Mouse (Mus musculus) layer of hippocampus, postnatal 25 days (tissue): Measurements from ENCODE around the gene Cttnbp2nl. TPM values are rescaled to one million over a fixed set of nuclear protein-coding genes. Genes with fewer than 3 reads are reported as not detected.

Source experiments
- DNase-seq, 2 experiments: peaks; one replicate each; pipeline ENCODE4 v3.0.0; 2022; ENCODE audit warnings: mixed read lengths in 2 of 2, low spot score in 1 of 2; ENCODE audit errors: extremely low spot score in 1 of 2
- total RNA-seq, 2 experiments: library from RNA; stranded (reverse); gene quantifications; 2 replicates each; pipeline ENCODE4 v1.2.3; 2021

Gene Cttnbp2nl
- total RNA-seq, 2 experiments from 2014 or later, result 26.4 to 26.6 TPM

DNA sequence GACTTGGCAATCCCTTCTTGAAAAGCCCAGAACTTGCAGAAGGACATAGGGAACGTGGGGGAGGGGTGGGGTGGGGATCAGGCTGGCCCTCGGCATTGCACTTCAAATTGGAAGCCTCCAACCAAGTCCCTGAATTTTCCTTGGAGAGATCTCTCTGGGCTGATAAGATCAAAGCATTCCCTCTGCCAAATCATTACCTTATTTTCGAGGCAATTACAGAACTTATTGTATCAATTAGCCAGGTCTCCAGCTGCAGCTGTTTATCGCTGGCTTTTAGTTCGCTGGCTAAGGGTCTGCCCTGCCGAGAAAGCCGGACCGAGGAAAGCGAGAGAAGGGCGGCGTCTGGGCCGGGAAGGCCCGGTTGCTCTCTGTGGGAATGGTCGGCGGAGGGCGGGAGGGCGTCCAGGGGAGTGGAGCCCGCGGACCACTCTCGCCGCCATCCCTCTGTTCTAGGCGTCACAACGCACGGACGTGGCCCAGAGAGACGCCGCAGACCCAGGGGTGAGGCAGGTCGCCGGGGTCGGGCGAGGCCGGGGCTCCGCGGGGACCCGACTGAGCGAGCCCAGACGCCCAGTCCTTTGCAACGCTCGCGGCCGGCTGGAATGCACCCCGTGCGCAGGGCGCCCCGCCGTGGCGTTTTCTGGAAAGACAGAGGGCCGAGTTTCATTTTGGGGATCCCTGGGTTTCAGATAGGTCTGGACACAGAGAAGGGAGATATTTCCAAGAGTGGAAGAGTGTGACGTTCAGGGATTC, 85.2 kb downstream of the Cttnbp2nl start:
- DNase-seq, result peak; percentile 87 to 94

DNA sequence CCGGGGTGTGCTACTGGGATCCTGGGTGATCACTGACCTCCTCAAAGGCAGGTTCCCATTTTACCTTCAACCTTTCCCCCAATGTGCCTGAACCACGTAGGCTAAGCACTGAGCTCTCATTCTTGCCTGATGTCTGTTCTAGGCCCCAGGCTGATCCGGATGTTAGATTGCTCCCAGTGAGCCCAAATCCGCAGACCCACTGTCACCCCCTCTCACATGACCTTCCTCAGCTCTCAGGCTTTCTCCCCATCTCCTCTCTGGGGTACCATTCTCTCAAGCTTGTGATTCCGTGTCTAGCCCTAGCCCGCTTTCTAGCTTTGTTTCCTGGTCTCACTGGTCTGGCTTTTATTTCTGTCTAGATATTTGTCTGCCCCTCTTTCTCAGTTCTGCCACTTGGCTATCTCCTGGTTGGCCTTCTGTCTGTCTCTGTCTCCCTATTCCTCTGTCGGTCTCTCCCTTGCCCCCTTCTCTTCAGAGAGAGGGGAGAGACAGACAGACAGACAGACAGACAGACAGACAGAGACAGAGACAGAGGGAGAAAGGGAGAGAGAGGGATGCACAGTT, 86.9 kb downstream of the Cttnbp2nl start:
- no peak for DNase-seq

DNA sequence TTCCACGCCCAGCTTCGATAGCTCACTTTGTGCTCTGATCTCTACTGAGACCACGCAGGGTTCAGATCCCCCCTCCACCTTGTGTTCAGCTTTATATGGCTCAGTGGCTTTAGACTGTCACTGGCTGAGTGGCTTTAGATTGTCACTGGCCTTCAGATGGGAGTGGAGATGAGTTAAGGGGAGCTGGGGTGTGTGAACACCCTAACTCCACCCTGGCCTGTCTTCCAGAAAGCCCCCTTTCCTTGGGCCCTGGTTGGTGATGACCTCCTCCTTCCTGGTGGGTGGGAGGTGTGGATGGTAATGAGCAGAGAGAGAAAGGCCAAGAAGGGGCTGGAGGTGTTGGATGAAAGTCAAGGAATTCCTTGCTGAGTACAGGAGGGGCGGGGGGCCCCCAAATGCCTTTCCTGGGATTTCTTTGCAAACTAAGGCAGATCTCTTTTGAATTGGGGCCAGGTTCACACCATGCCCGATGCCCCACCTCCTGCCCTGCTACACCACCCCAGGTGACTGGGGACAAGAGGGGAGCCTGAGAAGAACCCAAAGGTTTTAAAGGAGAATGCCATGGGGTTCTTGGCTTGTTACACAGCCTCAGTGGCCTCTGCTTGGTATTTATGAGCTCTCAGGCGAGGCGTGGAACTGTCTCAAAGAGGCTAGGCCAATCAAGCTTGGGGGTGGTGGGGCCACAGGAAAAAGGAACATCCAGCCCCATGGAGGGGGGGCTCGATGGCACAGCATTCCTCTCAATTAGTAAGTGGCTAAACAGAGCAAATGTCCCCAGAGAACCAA, 87.7 kb downstream of the Cttnbp2nl start:
- DNase-seq, result no peak

DNA sequence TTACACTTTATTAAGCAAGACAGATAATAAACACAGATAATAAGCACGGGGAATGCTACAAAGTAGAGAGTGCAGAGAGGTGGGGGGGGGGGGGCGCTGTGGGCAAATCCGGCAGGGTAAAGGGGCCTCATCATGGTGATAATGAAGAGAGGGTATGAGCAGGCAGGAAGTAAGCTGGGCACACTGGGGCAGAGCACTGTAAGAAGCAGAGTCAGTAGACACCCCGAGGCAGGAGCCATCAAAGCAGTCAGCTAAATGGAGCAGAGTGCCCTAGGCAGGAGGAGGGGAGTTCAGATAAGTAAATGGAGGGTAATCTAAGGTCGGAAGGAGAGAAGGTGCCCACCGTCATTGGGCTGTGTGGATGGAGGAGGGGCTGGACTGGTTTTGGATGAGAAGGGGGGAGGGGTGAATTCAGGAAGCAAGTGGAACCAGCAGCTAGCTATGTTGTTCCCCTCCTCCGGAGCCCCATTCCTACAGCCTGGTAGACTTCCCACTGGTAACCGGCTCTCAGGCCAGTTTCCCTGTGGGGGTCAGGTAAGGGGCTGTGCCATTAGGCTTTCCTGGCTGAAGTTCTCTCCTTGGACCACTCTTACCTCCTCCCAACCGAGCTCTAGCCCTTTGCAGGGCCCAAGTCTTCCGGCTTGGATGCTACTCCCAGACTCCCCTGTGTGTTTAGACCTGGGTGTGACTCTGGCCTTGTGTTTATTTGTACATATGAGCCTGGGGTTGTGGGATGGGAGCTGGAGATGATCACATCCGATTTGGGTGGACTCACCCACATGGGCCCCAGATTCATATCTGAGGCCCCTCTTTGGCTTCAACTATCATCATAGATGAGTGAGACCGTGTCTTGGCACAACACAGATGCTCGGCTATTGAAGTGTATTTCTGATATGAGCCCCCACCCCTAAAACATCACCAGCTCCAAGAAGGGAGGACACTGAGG, 89.3 kb downstream of the Cttnbp2nl start:
- no peak for DNase-seq

DNA sequence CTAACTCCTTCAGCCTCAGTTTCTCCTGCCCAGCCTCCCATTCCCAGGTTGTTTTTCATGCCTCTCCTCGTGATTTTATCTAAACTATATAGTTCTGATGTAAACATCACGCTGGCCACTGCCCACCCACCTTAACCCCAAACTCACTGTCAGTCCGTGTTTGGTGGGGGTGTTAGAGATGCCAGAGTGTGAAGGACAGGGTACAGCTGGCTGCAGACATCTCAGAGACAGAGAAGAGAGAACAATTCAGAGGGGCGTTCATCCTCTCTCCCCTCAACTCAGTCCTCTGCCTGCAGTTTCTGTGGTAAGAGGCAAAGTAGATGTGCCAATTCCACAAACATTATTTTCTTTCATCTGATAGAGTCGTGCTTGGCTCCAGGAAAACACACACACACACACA, 90.1 kb downstream of the Cttnbp2nl start:
- DNase-seq, result no peak

DNA sequence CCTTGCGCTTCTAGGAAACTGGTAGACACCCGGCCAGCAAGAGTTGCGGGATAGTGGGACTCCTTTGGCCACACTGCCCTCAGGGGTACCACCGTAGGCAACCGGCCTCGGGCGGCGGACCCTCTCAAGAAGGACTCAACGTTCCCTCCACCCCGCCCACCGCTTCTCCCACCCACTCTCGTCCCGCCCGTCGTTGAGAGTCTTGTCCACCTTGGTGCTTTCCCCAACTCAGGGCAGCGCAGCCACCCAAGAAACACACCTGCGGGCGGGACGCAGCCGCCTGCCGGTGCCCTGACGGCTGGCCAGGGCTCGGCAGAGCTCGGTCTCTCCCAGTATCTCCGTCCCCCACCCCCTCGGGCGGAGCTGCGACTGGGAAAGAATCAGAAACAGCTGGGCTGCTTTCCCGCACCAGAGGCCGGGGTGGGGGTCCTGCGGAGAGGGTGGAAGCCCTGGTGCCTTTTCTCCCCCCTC, 90.8 kb downstream of the Cttnbp2nl start:
- DNase-seq, result no peak

DNA sequence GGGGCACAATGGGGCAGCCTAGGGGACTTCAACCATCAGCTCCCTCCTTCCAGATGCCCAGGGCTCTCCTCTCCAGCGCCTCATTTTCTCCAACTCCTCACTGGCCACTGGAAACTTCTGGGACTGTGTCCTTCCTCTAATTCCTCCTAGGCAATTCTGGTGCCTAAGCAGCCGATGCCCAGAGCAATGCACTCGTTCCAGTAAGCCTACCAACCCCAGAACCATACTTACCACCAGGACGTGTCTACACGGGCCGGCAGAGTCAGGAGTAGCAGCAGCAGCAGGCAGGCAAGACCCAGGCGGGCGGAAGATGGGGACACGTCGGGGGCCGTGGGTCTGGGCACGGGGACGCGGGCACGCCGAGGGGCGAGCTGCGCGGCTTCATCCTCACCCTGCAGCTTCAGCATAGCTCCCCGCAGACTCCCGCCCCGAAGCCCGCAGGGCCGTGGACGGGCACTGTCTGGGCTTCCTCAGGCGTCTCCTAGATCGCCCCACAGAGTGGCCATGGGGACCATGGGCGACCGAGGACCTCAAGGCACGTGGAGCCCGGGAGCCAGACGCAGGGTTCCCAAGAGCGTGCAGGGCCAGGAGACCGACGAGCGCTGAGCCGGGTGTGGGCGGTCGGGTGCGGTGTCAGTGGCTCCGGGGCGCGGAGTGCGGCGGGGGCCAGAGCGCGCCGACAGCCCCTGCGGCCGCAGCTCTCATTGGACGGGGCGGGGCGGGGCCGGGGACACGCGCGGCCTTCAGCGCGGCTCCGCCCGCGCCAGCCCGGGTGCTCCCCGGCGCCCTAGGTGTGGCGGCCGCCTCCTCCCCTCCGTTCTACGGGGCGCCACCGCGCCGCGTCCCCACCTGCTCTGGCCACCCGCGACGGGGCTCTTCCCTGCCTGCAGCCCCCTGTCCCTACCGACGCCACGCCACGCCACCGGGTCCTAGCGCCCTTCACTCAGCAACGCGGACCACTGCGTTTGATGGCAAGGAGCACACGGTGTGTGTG, 91.6 kb downstream of the Cttnbp2nl start, which contains the start of gene Wnt2b:
TSS of gene Wnt2b (minus strand) at position 856 of the 994 bp plus-strand sequence.
- no peak for DNase-seq

DNA sequence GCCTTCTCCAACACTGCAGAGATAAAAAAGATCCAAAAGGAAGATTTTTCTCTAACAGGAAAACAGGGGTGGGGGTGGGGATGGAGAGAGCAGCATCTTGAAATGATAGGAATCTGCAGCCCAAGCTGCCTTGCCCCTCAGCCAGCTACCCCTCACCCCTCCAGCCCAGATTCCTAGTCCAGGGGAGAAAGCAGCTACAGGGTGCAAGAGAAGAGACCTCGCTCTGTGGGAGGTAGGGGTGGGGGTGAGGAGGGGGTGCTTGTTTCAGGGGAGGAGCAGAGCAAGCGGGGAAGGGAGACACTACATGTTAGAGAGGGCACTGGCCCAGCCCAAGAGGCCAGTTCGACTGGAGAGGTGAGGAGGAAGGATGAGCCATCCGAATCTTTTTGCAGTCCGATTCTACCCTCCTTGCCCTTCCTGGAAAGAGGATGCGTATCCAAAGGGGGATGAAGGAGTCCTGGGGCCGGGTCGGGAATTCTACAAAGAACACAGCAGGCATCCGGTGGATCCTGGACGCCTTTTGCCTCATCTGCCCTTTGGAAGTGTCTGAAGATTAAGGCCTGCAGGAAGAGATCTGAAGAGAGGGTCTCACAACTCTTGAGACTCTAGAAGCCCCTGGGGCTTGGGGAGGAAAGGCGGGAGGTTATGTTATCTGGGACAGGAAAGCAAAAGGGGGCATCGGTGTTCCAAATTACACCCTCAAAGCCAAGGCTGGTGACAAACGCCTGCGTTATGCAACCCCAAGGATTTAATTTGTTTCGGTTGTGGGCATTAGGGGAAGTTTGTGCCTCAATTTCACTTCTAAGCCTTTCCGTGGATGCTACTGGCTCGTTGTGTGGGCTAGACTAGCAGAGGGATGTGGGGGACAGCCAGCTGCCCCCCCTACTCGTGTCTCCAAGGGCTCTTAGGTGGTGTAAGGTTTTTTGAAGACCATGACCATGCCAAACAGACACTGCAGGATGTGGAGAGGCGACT, 92.6 kb downstream of the Cttnbp2nl start:
- no peak for DNase-seq

DNA sequence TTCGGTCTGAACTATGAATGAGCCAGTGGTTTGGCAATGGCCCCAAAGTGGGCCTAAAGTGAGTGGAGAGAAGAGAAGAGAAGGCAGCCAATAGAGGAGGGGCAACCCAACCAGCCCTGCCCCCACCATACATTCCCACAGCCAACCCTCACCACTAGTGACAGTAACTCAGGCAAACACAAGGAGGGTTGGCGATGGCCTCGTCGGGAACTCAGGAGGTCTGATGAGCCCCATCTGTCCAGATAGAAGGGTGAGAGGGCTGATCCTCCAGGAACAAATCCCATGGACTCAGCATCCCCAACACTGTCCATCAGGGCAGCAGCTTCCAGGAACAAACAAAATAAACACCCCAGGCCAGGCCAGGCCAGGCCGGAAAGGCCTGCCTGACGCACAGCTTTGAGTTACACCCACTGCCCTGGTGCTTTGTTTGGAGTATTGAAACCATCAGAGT, 96.8 kb downstream of the Cttnbp2nl start:
- DNase-seq, result no peak

DNA sequence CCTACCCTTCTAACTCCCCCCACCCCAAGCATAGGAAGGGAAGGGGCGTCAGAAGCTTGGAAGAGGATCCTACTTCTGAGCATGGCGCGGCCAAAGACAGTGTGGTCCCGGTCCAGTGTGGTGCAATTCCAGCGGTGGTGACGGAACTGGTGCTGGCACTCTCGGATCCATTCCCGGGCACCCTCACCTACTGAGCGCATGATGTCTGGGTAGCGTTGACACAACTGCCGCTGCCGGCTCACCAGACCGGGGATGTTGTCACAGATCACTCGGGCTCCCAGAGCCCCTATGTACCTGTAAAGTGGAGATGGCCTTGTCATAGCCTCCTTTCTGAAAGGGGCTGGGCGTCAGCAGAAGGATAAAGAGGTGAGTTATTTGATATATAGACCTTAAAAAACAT, 98.4 kb downstream of the Cttnbp2nl start:
- DNase-seq, result no peak

DNA sequence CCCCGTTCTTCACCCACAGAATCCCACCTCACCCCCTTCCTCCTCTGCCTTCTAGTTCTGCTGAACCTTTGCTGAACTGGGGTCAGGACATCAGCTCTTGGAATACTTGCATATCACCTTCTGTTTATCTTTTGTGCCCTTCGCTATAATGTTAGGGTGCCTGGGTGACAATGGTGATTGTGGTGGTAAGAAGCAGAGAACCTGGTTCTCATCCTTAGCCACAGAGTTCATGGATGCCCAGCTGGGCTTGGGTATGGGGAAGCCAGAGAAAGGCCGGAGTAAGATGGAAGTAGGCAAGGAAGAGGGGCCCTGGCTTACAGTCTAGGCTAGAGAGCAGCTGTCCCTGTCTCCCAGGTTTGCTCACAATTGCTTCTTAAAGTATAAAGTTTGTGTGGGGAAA, 98.8 kb downstream of the Cttnbp2nl start:
- DNase-seq, result no peak

DNA sequence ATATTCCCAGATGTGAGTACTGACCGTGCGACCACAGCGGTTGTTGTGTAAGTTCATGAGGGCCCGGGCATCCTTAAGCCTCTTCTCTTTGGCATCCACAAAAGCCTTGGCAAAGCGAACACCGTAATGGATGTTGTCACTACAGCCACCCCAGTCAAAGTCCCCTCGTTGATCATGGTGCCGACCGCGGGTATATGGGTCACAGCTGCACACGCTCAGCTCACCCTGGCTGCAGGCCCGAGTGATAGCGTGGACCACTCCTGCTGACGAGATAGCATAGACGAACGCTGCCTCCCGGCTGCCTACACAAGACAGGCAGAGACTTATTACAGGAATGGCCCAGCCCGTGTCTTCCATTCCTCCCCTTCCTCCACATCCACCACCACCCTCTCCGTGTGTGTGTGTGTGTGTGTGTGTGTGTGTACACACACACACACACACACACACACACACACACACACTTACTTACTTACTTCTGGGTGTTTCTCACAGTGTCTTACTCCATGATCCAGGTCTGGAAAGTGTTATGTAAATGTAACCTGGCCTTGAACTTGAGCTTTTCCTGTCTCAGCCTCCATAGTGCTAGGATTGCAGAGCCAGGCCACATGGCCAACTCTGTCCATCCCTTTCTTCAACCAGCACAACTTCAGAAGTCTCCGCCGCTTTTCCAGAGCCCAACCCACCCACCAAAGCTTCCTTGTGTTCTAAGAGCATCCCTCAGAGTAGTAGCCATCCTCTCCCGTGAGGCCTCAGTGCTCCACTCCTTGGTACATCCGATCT, 99.9 kb downstream of the Cttnbp2nl start:
- DNase-seq, result no peak

Other genes with a start within 250 kb of the Cttnbp2nl start
- 10 to 100 TPM in 1 of 2 experiments, 1 to 10 TPM in 1; 7.0 to 12.5 TPM for gene Mov10, start 234.6 kb downstream of the Cttnbp2nl start, total RNA-seq
- gene St7l, start 189.1 kb downstream of the Cttnbp2nl start, total RNA-seq, result 10 to 100 TPM; 36.1 to 43.6 TPM
- gene Capza1, start 188.6 kb downstream of the Cttnbp2nl start, total RNA-seq, result 10 to 100 TPM; 47.1 to 47.8 TPM
- under 1 TPM; 0.23 to 0.66 TPM for gene Wnt2b, start 91.2 kb downstream of the Cttnbp2nl start, total RNA-seq
- not detected for gene 4930564D02Rik, start 13.7 kb upstream of the Cttnbp2nl start, total RNA-seq